Mouse (Mus musculus): Measurements from ENCODE around the gene Kpnb1. TPM values are rescaled to one million over a fixed set of nuclear protein-coding genes. Genes with fewer than 3 reads are reported as not detected.

The Kpnb1 gene
- total RNA-seq, 2 experiments from 2014 or later = 112 to 138 TPM

- DNase-seq = no peak
Measured at GRCm38 (mm10) chr11:97185704-97186614, 1.7 kb downstream of the Kpnb1 start.

- no peak for DNase-seq
Measured at GRCm38 (mm10) chr11:97184875-97185274, 2.8 kb downstream of the Kpnb1 start.

GRCm38 (mm10) chr11:97182446-97182845 is 5.2 kb downstream of the Kpnb1 start:
- no peak for DNase-seq

GRCm38 (mm10) chr11:97181061-97181460 is 6.6 kb downstream of the Kpnb1 start:
- no peak for DNase-seq

- no peak for DNase-seq
Measured at GRCm38 (mm10) chr11:97178198-97178597, 9.5 kb downstream of the Kpnb1 start.

- DNase-seq = peak; percentile 28 to 62
Measured at GRCm38 (mm10) chr11:97176851-97177250, 10.8 kb downstream of the Kpnb1 start.

GRCm38 (mm10) chr11:97175499-97175898 is 12.2 kb downstream of the Kpnb1 start:
- no peak for DNase-seq

GRCm38 (mm10) chr11:97160341-97160740 is 27.3 kb downstream of the Kpnb1 start:
- no peak for DNase-seq

- no peak for DNase-seq
Measured at GRCm38 (mm10) chr11:97156999-97157398, 30.7 kb downstream of the Kpnb1 start.

- peak; percentile 72 to 73 for DNase-seq
Measured at GRCm38 (mm10) chr11:97152662-97153287, 34.9 kb downstream of the Kpnb1 start.

- DNase-seq = peak; percentile 66 to 75
Measured at GRCm38 (mm10) chr11:97152023-97152426, 35.7 kb downstream of the Kpnb1 start.

GRCm38 (mm10) chr11:97151343-97151801 is 36.3 kb downstream of the Kpnb1 start, which contains the start of gene Tbkbp1:
Gene Tbkbp1 (minus strand): TSS chr11:97151495.
- DNase-seq = peak in 1 of 2 experiments; percentile 53

- DNase-seq = peak; percentile 48 to 67
Measured at GRCm38 (mm10) chr11:97150411-97151330, 37.0 kb downstream of the Kpnb1 start.

GRCm38 (mm10) chr11:97149995-97150410 is 37.7 kb downstream of the Kpnb1 start:
- peak; percentile 77 to 83 for DNase-seq

- DNase-seq = no peak
Measured at GRCm38 (mm10) chr11:97149026-97149425, 38.7 kb downstream of the Kpnb1 start.

GRCm38 (mm10) chr11:97148591-97148990 is 39.1 kb downstream of the Kpnb1 start:
- DNase-seq = no peak

GRCm38 (mm10) chr11:97147333-97147732 is 40.3 kb downstream of the Kpnb1 start:
- no peak for DNase-seq

GRCm38 (mm10) chr11:97146724-97147123 is 41.0 kb downstream of the Kpnb1 start:
- DNase-seq = peak; percentile 81 to 84

- no peak for DNase-seq
Measured at GRCm38 (mm10) chr11:97145951-97146350, 41.7 kb downstream of the Kpnb1 start.

GRCm38 (mm10) chr11:97145320-97145719 is 42.4 kb downstream of the Kpnb1 start:
- DNase-seq = no peak

GRCm38 (mm10) chr11:97143196-97143900 is 44.3 kb downstream of the Kpnb1 start:
- DNase-seq = no peak
